Mouse (Mus musculus): ENCODE results near the gene Gcgr.

Gene Gcgr

GRCm38 (mm10) chr11:120530085-120530964, at the start of gene Gcgr:
Gene Gcgr (plus strand): TSS chr11:120530699.
- DNase-seq: peak; percentile 44

DNA sequence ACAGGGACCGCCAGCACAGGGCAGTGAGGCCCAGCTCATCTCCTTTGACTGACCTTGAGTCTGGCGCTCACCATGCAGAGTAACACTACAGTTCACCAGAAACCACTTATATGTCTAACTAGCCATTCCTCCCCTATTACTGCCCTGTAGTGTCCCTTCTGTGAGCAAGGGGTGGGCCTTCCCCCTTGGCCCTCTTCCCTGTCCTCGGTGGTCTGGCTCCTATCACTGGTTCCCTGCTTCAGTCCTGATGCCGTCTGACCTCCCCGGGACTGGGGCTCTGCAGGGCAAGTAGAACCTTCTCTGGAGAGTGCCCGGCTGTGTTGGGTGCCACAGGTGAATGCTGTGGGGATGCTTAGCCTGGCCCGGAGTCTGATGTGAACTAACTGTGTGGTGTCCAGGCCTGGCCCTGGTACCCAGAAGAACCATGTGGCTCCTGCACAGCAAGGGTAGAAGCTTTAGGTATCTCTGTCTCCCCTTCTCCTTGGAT, 47.0 kb upstream of the Gcgr start:
- DNase-seq: no peak

GRCm38 (mm10) chr11:120484265-120484981, 46.1 kb upstream of the Gcgr start, which contains the start of gene Mrpl12:
Gene Mrpl12 (plus strand): TSS chr11:120484613.
- DNase-seq: peak; percentile 94

DNA sequence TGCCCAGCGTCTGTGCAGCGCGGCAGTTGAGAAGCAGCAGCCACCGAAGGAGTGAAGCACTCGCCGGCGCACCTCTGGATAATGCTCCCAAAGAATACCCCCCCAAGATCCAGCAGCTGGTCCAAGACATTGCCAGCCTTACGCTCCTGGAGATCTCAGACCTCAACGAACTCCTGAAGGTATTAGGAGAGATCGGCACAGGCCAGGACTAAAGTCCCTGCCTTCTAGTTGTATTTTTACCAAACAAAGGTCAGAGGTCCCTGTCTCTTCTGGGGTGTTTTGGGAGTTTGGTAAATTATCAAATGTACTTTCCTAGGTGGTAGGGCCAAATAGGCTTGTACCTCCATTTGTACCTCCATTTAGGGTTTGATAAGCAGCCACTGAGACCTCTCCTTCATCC, 45.2 kb upstream of the Gcgr start:
- peak; percentile 70 for DNase-seq

DNA sequence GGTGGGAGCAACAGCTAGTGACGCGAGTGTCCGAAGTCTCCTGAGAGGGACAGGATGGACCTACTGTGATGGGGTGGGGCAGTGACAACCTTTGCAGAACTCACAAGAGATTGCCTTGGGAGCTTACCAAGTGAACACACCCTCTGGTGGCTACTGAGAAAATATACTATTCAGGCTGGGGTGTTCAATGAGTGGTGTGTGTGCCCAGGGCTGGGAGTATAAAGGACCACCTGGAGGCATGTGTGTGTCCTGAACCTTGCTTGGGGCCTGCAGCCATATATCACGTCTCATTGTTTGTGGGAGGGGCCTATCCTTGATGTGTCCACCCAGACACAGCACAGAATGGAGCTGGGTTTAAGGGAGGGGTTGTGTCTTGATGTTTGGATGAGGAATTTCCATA, 42.0 kb upstream of the Gcgr start:
- DNase-seq: peak; percentile 8

DNA sequence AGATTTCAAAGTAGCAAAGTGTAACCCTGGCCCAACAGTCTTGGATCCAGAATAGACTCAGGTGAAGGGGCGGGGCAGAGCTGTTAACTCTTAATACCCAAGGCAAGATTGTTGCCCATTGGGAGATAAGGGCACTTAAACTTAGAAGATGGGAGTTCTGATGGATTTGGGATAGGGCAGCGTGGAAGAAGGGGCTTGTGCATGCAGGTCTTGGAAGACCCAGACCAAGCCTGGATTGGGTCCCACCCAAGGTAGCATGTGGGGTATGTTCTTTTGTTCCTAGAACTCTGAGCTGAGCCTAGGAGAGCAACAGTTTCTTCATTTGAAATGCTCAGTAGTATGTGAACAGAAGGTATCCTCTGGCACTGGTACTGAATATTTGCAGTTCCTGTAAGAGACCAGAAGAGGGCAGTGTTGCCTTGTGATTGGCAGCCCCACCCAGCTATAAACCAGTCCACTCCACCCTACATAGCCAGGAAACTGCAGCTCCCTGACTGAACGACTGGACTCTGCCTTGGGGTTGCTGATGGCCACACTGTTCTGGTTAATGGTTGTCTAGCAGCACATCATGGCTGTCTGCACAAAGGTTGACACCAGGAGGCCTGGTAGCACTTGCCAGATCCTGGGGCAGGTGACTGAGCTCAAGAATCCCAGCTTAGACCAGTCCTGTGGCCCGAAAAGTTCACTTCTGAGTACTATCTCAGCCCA, 41.3 kb upstream of the Gcgr start:
- peak; percentile 90 for DNase-seq

DNA sequence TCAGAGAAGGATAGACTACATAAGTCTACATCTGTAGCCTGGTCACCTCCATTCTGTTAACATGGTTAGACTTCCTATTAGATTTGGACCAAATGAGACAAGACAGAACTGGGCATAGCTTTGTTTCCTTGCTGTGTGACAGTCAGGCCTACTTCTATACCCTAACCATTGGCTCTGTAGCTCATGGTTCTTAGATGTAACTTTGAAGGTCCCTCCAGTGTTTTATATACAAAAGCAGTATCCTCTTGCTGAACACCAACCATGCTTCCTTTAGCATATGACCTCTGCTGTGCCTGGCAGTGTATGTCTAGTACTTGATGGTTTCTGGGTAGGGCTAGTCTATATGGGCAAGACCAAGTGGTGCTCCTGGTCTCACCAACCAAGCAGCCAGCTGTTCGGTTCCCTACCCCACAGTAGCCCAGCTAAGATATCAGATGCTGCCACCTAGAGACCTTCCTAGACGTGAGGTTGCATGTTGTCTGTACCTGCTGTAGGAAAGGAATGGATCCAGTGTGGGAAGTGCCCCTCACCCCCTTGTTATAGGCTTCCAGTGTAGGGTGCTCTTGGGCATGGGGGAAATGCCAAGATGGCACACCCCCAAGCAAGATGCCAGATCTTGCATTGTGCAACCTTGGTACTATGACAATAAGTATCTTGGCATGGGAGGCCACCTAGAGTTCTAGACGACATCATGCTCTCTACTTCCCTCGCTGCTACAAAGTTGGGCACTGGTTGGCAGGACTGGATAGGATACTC, 40.0 kb upstream of the Gcgr start:
- peak; percentile 21 for DNase-seq

DNA sequence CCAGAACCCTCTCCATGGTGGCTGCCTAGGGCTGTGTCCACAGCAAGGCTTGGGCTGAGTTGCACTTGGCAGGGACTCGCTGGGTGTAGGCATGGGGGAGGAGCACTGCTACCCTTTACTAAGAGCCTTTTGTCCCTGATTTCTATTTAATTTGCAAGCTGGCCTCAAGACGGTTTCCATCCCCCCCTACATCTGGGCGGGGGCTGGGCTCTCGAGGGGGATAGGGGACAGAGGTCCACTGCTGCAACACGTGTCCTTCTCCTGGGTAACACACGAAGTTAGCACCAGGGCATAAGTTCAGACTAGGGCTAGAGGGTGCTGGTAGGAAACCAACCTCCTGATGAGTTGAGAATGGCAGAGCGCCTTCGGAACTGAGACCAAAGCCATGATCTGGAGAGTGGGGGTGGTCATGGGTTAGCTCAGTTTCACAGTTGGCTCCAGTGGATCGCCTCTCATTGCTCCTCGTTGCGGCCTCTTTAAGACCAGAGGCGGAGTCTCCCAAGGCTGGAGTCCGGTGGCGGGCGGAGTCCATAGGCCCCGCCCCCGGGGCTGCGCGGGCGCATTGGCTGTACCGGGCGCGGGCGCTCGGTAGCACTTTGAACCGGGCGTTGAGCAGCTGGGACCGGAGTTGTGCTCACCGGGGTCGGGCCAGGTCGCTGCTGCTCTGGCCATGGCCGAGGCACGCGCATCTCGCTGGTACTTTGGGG, 39.0 kb upstream of the Gcgr start, which contains the start of gene Slc25a10:
Gene Slc25a10, plus strand, starts transcription at position 524 of the 707 bp plus-strand sequence.
- peak; percentile 96 for DNase-seq

- DNase-seq: peak; percentile 74
Observed at GRCm38 (mm10) chr11:120492024-120492877, 38.2 kb upstream of the Gcgr start.

- no peak for DNase-seq
Observed at GRCm38 (mm10) chr11:120492878-120493203, 37.7 kb upstream of the Gcgr start.

DNA sequence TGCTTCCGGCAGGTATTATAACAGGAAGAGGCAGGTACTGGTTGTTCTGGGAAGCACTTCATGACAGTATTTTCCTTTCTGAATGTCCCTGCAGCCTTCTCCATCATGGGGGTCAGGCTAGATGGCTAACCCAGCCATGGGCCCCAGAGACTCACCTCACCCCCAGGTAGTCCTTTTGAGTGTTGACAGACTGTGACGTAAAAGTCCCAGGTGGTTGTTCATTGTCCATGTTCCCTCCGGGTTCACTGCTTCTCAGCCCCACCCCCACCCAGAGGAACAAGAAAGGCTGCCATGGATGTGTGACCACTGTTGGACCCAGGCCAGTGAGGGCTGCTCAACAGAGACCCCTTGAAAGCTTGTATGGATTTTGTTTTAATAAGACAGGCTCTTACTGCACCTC, 37.1 kb upstream of the Gcgr start:
- peak; percentile 55 for DNase-seq

DNA sequence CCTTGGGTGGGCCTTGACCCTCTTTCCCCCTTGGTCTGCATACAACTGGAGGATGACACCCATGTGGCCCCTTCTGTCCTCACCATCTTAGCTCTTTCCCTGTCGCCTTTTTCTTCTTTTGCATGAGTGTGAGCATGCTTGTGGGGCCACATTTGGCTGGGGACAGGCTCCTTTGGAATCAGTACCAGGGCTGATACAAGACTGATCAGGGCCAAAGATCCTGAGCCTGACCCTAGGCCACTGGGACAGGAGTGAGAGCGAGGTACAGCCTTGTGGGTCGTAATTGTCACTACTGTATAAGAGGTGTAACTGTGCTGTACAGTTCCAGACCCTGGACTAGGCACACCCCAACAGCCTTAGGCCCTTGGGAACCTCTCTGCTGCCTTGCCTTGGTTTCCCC, 36.6 kb upstream of the Gcgr start:
- DNase-seq: no peak

- no peak for DNase-seq
Observed at GRCm38 (mm10) chr11:120497436-120497835, 33.1 kb upstream of the Gcgr start.

GRCm38 (mm10) chr11:120498226-120498625, 32.3 kb upstream of the Gcgr start:
- no peak for DNase-seq

- DNase-seq: no peak
Observed at GRCm38 (mm10) chr11:120498891-120499290, 31.6 kb upstream of the Gcgr start.

- no peak for DNase-seq
Observed at GRCm38 (mm10) chr11:120499894-120500293, 30.6 kb upstream of the Gcgr start.

- DNase-seq: peak; percentile 92
Observed at GRCm38 (mm10) chr11:120500357-120500756, 30.1 kb upstream of the Gcgr start.

DNA sequence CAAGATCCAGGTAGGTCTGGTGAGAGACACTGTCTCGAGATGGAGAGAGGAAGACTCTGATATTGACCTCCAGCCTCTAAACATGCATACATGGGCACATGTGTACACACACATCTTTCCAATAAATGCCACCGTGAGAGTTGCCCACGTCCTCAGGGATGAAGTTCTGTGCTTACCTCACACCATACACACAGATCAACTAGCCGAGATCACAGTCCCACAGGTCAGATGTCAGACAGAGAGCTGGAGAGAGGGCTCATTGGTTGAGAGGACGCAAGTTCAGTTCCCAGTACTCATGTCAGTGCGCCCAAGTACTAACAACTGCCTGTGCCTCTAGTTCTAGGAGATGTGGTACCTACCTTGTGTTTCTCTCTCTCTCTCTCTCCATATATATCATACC, 29.5 kb upstream of the Gcgr start:
- no peak for DNase-seq

DNA sequence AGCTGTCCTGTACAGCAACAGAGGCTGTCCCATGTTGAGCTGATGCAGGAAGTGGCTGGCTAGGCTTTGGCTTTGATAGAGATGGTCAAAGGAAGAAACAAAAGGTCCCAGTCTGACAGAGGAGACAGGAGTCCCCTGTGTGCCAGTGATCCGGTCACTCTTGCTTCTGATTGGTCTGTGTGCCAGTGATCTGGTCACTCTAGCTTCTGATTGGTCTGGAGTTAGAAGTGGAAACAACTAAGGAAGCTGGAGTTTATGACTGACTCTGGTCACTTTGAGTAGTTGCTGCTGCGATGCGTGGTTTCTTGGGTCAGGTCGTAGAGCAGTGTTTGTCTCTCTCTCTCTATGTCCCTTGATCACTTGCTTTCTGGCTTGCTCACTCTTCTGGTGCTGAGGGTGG, 28.8 kb upstream of the Gcgr start:
- no peak for DNase-seq

DNA sequence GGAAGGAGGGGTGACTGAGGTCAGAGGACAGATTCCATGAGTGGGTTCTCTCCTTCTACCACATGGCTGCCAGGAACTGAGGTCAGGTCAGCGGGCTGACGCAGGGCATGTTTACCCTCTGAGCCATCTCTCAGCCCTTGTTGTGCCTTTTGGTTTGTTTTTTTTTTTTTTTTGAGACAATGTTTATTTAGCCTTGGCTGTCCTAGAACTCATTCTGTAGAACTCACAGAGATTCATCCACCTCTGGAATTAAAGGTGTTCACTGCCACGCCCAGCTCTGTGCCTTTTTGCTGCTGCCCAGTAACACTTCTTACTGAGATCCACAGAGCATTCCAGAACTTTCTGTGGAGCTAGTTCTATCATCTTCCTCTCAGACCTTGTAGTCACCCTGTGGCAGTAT, 24.8 kb upstream of the Gcgr start:
- no peak for DNase-seq

DNA sequence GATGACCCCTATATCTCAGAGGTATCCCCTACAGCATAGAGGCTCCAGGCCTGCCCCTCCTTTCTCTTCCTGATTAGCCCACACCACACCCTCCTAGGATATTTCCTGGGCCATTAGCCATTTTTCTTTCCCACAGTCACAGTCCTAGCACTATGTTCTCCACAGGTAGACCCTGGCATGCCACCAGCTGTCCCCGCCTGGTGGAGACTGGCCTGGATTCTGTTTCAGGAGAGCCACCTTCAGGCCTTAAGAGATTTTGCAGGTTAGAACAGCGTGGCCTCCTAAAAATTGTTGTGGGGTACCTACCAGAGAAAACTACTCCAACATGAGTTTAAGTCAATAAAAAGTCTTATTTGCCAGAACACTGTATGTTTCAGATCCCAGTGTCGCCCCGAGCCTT, 23.6 kb upstream of the Gcgr start:
- peak; percentile 63 for DNase-seq

Measured in kidney, postnatal 14 days (tissue).